Mouse (Mus musculus) lung, adult 2 months (tissue): ENCODE measurements around the gene Myoz1.

ENCODE experiments used
- CTCF ChIP-seq: fragments of 200-500 bp; IDR thresholded peaks from 2 replicates; pipeline ENCODE4 v1.5.1; 2011; ENCODE audit warnings: mild to moderate bottlenecking, low read length, control low read depth; ENCODE audit not compliant: insufficient read depth
- POLR2A ChIP-seq: fragments of 200-500 bp; IDR thresholded peaks from 2 replicates; pipeline ENCODE4 v1.6.1; 2011; ENCODE audit warnings: low read depth, mild to moderate bottlenecking, control low read depth, low read length, borderline replicate concordance; ENCODE audit errors: extremely low read depth

DNA sequence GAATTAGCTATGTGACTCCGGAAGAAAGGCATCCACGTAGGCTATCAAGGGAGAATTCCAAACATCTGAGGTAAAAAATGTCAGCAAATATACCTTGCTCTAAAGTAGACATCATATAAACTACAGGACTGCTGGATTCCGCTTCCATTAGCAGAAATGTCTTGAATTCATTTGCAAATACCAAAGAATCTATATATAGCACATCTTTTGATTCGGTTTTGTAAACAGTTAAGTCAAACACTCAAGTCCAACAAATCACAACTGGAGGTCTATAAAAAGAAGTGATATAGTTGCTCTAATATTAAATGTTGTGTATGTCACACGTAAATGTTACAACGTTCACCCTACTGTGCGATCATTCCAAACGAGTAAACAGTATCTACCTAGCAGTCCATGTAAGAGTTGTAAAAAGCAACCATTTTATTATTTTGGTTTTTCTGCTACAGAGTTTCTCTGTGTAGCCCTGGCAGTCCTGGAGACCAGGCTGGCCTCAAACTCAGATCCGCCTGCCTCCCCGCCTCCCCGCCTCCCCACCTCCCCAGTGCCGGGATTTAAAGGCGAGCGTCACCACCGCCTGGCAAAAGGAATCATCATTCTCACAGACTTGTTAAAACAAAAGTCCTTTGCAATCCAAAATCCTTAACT lies 45.9 kb upstream of the Myoz1 start:
- no peak for TF ChIP-seq CTCF
- TF ChIP-seq POLR2A: no peak
